9 mouse cellular contexts compared by ENCODE assay signal in the genomic region with DNA sequence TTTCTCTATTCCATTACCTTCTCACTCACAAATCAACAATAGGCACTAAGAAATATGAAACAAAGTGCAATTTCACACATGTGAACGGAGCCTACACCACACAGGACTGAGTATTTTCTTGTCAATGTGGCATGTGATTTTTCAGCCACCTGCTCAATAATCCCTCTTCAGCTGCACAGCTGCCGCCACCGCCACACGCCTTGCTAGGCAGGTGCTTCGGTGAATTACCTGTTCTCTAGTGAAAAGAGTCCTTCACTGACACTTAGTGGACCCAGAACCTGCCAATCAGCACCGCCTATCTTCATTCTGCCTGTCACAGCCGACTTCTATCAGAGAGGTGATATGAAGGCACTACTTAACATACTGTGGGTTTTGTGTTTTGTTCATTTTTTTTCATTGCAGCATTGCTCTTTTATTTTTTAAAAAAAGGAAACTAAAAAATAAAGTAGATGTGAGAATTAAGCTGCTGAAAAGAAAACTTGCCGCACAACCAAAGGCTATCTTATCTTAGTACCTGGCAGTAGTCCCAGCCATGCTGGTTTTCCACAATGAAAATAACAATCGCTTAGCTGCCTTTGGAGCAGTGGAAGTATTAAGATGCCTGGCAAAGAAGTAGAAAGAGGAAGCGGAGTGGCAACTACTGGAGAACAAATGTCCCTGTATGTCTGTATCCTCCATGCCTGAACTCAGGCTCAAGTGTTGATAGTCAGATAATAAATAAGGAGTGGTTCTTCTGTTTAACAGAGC. TPM values are rescaled to one million over a fixed set of nuclear protein-coding genes. Genes with fewer than 3 reads are reported as not detected.
A peak's percentile ranks its signal among the peaks of the same experiment; 100 is the strongest.
DNase-seq lines count a peak whose midpoint lies in the region; ATAC-seq lines count a peak whose summit lies in the region.
"Had no signal": no experiment of that assay in that cellular context is flagged by ENCODE, and none has a peak within 500 bp of the region (broad histone marks: within the 10 kb centered on the region; RNA-seq: fewer than 3 reads in every experiment).

No protein-coding gene starts in this region.

- H3K27me3 ChIP-seq in heart, embryonic 14.5 days (ENCODE audit: control insufficient read depth, insufficient read depth, low read length) = no peaks in the 10 kb centered on the region
- H3K27me3 ChIP-seq: Patski had no signal

- peak overlapping the region; percentile 60 for H3K4me2 ChIP-seq in heart, embryonic 14.5 days (ENCODE audit: low read length)

- WGBS in heart, embryonic 14.5 days = 21% methylated on average over 10 of the region's 10 CpGs

- ATAC-seq in heart, embryonic 14.5 days (ENCODE audit: insufficient number of reproducible peaks, insufficient read depth, low FRiP score, low read depth) = no peak
- ATAC-seq: Patski had no signal

- H3K4me1 ChIP-seq in heart, embryonic 14.5 days (ENCODE audit: control insufficient read depth in 2 of 2, insufficient read depth in 2 of 2, low read length in 2 of 2) = peaks cover 5 to 52% of the 10 kb centered on the region in 2 experiments

- no peaks in the 10 kb centered on the region for H3K9me3 ChIP-seq in heart, embryonic 14.5 days (ENCODE audit: control insufficient read depth, low read length)

- peak overlapping the region; percentile 56 to 61 for H3K27ac ChIP-seq in heart, embryonic 14.5 days (replicated peaks in 1 of 2; ENCODE audit: control insufficient read depth in 1 of 2, insufficient read depth in 1 of 2, low read depth in 2 of 2, low read length in 2 of 2)

- H3K4me3 ChIP-seq in heart, embryonic 14.5 days (ENCODE audit: control insufficient read depth in 1 of 2, insufficient read depth in 1 of 2, low read depth in 1 of 2, low read length in 2 of 2) = peak overlapping the region in 1 of 2 experiments; percentile 8; a peak in 3 of 4 replicates

- peak overlapping the region; percentile 31; the same call in 1 of the 2 replicates for H3K9ac ChIP-seq in heart, embryonic 14.5 days (ENCODE audit: low read length)

- no peaks in the 10 kb centered on the region for H3K36me3 ChIP-seq in heart, embryonic 14.5 days (ENCODE audit: control insufficient read depth, insufficient read depth, low read length)

- intact Hi-C loops in heart, postnatal 25 days (cut with DNase I) = loop anchor here (2.0 kb wide), 1 partner anchor 13 kb away; no protein-coding TSS in a partner anchor

- DNase-seq in heart, adult 11 months = peak; percentile 90
- DNase-seq in heart, postnatal 25 days (ENCODE audit: low spot score) = no peak
- peak; percentile 67 for DNase-seq in Muller cell, postnatal 12 days (ENCODE audit: inconsistent ontology term)
- DNase-seq in lung, postnatal 10 days = peak; percentile 17
- DNase-seq in retina, embryonic 14.5 days (ENCODE audit: low spot score) = no peak
- DNase-seq in urinary bladder, postnatal 10 days (ENCODE audit: low spot score) = no peak
- DNase-seq in urinary bladder, postnatal 14 days (ENCODE audit: low spot score) = no peak

RNA-seq across cellular contexts. Expression of a gene that starts 3.5 kb away (rescaled TPM):
- 10 to 100 TPM; 23.2 to 28.0 TPM for total RNA-seq in heart, postnatal 25 days (2021)
- polyA plus RNA-seq in heart, embryonic 14.5 days (2014; fragmentation: Nextera tagmentation; extraction: Ambion mirVana) = 6.1 and 6.6 TPM in 2 replicates

Comparison
In these comparisons a context has a peak if more than half of its experiments do, and no peak if none do; other contexts are left out.
1. DNase-seq: peak in heart, adult 11 months (single experiment), Muller cell, postnatal 12 days (single experiment) and lung, postnatal 10 days (single experiment); none in heart, postnatal 25 days (single experiment), retina, embryonic 14.5 days (single experiment), urinary bladder, postnatal 10 days (single experiment) and urinary bladder, postnatal 14 days (single experiment).